Mouse (Mus musculus) cerebellum, postnatal 14 days (tissue): ENCODE data around the gene Prr18.
"Not testable (repeated sequence)": the region's sequence is repeated elsewhere in the genome, so short reads cannot be mapped to it uniquely, and the experiment has no call there.

ENCODE experiments used
- DNase-seq, 2 experiments: peaks; one replicate each; pipeline ENCODE4 v3.0.0; 2021; ENCODE audit warnings: mixed read lengths in 2 of 2

Prr18 gene

GRCm38 (mm10) chr17:8337159-8337558 lies at the start of gene Prr18:
Gene Prr18 (plus strand): TSS chr17:8337459.
- not testable (repeated sequence) for DNase-seq

DNA sequence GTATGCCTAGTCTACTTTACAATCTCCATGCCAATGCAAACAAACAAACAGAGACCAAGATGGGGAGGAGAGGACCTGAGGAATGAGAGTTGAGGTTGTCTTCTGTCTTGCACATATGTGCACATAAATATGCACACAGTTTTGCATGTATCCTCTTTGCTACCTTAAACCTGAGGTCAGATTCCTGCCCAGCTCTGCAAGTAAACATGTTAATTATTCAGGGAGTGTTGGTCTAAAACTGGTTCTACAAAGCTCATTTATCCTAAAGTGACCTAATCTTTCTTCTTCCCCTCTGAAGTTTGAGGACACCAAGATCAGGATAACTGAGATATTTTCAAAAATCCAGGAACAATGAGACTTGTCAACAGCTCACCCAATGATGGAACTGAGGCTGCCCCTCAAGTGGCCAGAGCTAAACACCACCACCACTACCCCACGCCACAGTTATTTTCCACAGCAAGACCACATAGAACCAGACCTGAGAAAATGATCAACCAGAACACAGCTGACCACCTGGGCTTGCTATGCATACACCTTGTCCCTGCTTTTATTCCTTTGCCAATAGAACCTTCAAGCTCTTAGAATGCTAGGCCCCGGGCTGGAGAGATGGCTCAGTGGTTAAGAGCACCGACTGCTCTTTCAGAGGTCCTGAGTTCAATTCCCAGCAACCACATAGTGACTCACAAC lies 47.1 kb upstream of the Prr18 start:
- no peak for DNase-seq

- no peak for DNase-seq
These were observed 46.5 kb upstream of the Prr18 start for GRCm38 (mm10) chr17:8290736-8291135.

DNA sequence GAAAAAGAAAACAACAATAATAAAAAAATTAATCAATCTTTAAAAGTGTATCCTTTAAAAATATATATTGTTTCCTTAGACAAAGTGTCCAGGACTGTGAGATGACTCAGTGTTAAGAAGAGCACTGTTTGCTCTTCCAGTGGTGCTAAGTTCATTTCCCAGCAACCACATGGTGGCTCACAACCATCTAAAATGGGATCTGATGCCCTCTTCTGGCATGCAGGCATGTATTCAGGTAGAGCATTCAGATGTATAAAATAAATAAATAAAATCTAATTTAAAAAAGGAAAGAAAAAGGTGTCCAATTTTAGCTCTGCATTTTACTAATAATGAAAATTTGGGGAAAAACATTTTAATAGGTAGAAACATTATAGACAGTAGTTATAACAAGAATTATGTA lies 41.4 kb upstream of the Prr18 start:
- no peak for DNase-seq

- no peak for DNase-seq
These were observed 40.9 kb upstream of the Prr18 start for GRCm38 (mm10) chr17:8296313-8296844.

DNA sequence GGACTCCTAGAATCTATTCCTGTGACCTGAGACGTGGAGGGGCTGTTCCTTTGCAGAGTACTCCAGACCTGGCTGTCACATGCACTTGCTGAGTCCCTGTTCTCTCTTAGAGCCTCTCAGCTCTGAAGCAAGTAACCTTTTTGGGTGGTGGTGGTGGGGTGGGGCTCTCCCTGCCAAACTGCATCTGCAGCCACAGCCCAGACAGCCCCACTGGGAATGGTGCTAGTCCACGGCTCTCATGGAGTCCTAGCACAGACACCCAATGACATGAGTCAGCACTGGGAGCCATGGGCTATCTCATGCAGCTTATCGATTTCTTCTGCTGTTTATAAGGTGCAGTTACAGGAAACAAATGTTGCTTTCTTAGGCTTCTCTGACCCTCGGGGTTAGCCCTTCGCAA lies 39.5 kb upstream of the Prr18 start:
- DNase-seq = no peak

GRCm38 (mm10) chr17:8298281-8298680 lies 39.0 kb upstream of the Prr18 start:
- DNase-seq = no peak

DNA sequence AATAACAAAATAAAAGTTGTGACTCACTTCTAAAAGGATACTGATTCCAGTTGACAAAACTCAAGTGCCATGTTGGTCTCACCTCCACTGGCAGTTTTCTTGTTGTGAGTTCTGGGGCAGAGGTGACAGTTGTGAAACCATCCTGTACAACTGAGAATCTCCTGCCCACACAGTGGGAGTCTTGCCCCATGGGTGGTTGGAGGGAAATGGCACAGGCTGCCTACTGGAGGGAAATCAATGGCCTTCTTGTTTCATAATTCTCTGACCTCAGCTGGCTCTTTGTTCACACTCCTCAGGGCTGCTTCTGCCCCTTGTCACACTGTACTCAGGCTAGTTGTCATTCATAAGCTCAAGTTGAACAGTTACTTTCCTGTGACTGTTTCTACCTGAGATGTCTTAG lies 37.7 kb upstream of the Prr18 start:
- DNase-seq = no peak

DNA sequence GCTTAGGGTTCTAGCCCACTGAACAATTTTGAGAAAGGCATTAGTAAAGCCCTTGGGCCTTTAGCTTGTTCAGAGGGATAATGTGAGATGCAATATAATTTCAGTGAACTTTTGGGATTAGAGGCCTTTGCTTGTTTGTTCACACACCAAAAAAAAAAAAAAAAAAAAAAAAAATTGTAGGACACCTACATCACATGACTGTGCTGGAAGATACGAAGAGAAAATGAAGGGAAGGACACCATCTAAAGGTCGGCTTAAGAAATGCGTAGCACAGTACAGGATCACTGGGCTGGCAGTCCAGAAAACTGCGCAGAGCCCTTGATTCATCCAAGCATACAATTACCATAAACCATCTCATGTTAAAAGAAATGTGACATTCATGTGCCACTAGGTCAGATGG lies 35.7 kb upstream of the Prr18 start:
- no peak for DNase-seq

DNA sequence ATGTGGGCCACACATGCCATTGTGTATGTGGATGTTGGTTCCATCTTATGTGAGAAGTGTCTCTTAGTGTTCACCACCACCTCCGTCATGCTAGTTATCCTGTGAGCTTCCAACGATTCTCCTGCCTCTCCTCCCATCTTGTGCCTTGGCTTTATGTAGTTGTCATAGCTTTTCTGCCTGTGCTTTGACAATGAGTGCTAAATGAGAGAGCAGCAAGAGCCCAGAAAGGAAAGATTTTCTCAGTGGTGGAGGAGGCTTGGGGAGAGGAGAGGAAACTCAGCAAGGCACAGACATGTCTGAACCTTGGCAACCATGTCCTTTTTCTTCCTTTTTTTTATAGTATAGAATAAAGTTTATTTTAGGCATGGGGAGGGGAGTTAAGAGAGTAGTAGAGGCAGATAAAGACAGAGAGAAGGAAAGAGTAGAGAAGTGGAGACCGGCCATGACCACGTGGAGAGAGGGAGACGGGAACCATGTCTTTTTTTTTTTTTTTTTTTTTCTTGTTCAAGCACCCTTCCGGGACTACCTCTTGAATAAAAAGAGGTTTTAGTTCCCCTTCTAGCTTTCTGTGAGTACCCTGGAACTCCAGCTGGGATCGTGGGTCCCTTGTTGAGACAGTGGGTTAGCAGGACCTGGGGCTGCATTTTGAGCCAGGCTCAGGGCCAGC lies 34.4 kb upstream of the Prr18 start:
- DNase-seq = no peak

DNA sequence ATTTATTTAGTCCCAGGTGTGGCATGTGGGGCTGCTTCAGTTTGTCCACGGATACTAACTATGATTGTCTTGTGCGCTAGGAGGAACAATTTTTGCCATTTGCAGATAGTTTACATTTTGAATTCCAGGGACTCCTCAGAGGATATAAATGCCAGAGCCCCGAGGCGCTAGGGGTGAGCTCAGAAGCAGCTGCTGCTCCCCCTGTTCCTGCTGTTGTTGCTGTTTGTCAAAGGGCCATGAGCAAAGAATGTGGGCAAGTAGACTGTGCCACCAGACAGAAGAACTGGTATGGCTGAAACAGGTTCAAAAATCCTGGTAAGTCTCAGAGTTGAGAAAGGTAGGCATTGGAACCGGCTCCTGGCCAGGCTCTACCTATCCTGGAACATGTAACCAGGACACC lies 33.6 kb upstream of the Prr18 start:
- no peak for DNase-seq

GRCm38 (mm10) chr17:8305801-8306200 lies 31.5 kb upstream of the Prr18 start:
- DNase-seq = peak in 1 of 2 experiments; percentile 29

DNA sequence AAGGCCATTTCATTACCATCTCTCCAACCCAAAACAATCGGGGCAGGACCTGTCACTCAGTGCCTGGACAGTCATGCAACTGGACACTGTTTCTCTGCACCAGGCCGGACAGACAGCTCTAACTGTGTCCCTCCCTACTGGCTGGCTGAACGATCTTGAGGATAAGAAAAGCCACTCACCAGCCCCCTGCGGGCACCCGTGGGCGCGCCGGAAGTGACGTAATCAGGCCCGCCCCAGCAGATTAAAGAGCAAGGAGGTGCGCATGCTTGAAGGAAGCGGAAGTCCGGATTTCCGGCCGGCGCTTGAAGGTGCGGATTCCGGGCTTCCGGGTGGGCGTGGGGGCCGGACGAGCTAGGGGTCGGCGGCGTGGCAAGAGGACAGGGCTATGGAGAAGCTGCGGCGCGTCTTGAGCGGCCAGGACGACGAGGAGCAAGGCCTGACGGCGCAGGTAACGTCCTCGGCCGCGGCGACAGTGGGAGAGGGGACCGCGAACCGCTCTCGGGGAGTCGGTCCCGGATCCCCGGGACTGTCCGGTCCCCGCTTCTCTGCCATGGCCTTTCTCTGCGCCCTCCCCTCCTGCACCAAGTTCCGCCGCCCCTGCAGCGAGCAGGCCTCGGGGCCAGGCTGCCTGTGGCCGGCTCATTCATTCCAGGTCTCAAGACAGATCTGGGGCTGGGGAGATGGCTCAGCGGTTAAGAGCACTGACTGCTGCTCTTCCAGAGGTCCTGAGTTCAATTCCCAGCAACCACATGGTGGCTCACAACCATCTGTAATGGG lies 26.2 kb upstream of the Prr18 start, which contains the start of gene Sft2d1:
Gene Sft2d1 (plus strand): TSS at position 265 of the 777 bp plus-strand sequence.
- peak; percentile 98 for DNase-seq

DNA sequence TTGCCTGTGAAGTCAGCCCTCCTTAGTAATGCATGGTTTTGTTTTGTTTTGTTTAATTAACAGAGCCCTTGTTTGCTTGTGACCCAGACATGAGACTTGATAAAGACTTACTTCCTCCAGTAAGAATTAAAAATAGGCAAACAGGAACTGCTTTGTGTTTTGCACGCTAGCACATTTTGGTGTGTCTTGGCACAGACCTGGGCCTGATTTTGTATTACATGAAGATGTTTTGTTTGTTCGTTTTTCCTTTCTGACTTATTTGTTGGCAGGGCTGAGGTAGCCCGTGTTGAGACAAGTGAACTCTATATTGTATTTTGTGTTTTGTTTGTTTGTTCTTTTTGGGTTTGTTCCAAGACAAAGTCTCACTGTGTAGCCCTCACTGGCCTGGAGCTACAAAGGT lies 25.5 kb upstream of the Prr18 start:
- DNase-seq = no peak

- no peak for DNase-seq
These were observed 23.3 kb upstream of the Prr18 start for GRCm38 (mm10) chr17:8313976-8314375.

- DNase-seq = peak; percentile 26 to 50
These were observed 21.0 kb upstream of the Prr18 start for GRCm38 (mm10) chr17:8316251-8316650.

DNA sequence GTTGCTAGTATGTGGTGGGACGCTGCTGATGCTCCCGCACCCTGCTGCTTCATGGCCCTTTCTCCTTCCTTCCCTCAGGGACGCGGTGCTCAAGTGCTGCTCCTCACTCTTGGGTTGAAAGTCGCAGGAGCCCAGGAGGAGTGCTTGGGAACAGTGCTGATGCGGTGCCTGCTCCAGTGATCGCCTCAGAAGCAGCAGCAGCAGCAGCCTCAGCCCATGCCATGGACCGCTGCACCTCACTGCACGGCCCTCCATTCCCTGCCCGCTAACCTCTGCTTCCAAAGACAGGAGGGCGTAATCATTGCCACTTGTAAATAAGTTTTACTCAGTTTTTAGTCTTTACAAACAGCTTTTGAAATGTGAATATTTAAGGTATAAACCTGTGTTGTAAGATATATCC lies 10.4 kb upstream of the Prr18 start:
- DNase-seq = not testable (repeated sequence)

DNA sequence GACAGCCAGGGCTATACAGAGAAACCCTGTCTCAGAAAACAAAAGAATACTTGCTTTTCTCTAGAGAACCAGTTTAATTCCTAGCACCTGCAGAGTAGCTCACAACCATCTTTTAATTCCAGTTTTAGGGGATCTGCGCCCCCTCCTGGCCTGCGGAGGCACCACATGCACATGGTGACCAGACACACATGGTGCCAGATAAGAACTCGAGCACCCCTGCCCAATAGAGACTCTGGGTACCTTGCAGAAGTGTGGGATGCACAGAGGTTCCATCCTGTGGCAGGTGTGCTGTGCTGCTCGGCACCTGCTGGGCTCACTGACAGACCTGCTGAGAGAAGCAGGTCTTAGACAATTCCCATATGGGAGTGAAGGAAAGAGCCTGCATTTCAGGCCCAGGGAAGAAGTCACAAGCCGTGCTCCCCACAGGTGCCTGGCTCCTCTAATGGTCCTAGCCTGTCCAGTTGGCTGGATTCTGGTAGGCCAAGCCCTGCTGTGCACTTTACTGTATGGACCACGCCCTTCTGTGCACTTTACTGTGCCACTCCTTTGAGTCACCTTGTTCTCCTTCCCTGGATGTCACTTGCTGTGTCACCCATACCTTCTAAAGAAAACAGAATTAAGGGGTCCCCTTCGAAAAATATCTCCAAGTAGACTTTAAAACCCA lies 8.6 kb upstream of the Prr18 start:
- DNase-seq = peak; percentile 26 to 49

GRCm38 (mm10) chr17:8330602-8331001 lies 6.7 kb upstream of the Prr18 start:
- DNase-seq = no peak

DNA sequence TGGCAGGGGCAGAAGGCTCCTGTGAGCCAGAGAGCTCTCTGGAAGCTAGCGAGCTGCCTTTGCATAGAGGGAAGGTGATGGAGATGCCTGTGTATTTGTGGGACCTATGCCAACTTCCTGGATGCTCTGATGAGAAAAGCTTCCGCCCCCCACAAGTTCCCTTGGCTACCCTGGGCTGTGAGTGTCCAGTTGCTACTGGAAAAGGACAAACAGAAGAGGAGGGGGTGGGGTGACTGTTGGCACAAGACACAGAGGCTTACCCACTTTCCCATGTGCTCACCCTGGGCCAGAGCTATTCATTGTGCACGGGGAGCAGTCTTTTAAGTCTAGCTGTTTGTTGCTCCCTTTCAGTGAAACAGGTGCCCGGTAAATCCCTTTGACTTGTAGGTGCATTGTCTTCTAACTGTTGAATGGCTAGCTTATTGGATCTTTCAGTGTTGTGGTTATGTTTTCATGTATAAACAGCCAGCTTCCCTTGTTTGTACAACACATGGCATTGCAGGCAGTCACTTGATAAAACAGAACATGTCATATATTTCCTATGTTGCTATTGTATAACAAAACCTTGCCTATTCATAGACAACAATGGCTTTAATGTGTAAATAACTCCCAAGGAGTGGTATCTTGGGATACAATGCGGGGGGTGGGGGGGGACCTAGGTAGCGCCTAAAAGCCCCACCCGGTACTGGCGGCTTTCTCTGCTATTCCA lies 2.6 kb downstream of the Prr18 start:
- DNase-seq = peak; percentile 67 to 76

DNA sequence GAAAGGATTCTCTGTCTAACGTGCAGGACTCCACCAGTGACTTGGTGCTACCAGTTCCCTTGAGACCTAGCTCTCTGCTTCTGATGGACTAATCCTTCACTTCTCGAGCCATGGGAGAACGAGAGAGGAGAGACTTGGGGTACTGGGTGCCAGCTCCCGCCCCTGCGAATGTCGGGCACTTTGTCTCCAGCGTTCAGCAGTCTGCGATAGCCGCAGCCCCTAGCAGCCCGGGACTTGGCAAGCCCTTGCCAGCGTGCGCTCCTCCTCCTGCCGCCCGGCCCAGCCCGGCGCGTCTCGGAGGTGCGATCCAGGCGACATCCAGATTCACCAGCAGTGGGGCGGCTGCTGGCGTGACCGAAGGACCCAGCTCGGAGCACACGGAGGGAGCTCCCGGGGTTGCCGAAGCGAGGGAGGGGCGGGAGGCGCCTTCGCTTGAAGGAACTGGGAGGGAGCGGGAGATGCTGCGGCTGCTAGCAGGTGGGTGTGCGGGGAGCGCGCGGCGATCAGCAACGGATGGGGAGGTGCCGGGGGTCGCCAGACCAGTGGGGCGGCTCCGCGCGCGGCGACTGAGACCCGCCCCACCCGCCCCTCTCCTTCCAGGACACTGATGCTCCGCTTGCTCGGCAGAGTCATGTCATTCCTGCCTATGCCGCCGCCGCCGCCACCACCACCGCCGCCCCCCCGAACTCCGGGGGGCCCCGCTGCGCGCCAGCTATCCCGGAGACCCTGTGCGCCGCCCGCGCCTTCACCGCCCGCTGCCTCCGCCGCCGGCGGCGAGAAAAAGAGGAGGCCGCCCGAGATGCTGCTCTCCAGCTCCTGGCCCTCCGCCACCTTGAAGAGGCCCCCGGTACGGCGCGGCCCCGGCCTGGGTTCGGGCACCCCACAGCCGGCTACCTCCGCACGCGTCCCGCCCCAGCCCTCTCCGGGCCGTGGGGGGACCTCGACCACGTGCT lies 3.4 kb downstream of the Prr18 start:
- peak; percentile 79 to 83 for DNase-seq
